Mouse (Mus musculus) left cerebral cortex, adult 8-10 months (tissue): Measurements from ENCODE around the gene Gm37240. TPM values are rescaled to one million over a fixed set of nuclear protein-coding genes. Genes with fewer than 3 reads are reported as not detected.

Experiments used
- DNase-seq, 2 experiments: peaks; one replicate each; pipeline ENCODE4 v3.0.0; 2022; ENCODE audit warnings: low spot score in 2 of 2
- total RNA-seq, 4 experiments: library from RNA; stranded (reverse); gene quantifications; 2 replicates each; pipeline ENCODE4 v1.2.4; 2022

The Gm37240 gene
- total RNA-seq, 4 experiments from 2014 or later, result 0.50 to 4.0 (median 1.1) TPM; not detected in 1

GRCm38 (mm10) chr3:85514700-85515099 is 372.6 kb downstream of the Gm37240 start:
- DNase-seq, result no peak

- DNase-seq, result no peak
Observed at GRCm38 (mm10) chr3:85508717-85509279, 378.5 kb downstream of the Gm37240 start.

GRCm38 (mm10) chr3:85500096-85500495 is 387.2 kb downstream of the Gm37240 start:
- DNase-seq, result no peak

- no peak for DNase-seq
Observed at GRCm38 (mm10) chr3:85496146-85496545, 391.2 kb downstream of the Gm37240 start.

GRCm38 (mm10) chr3:85493796-85494195 is 393.5 kb downstream of the Gm37240 start:
- no peak for DNase-seq

DNA sequence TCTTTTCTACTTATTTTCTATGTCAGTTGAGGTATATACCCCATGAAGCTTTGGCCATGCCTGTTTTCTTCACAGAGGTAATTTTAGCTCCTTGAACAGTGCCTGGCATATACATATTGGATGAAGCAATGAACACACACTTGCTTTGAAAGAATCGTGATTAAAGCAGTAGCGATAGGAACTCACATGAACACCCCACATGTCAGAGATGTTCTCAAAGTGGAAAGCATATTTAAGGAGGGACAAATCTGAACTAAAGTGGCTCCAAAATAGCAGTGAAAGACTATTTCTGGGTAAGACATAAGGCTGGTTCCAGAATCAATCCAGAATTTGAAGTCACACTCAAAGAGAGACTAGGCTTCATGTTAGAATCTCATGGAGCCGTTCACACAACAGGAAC is 397.1 kb downstream of the Gm37240 start:
- no peak for DNase-seq

DNA sequence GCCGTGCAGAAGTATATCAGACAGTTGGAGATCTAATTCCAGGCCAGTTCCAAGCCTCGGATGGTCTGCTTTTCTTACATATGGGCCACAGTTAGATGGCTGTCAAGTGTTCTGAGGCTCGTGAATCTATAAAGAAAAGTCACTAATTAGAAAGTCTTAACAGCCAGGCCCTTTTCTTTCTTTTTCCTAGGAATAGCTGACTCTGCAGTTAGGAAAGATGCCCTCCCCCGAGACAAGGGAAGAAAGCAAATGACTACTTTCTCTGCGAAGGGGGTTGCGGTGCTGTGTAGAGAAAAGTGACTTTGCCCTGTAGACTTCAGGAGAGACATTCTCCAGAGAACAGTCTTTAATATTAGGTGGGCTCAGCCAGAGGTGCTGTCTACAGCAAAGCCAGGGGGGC is 399.9 kb downstream of the Gm37240 start:
- no peak for DNase-seq

DNA sequence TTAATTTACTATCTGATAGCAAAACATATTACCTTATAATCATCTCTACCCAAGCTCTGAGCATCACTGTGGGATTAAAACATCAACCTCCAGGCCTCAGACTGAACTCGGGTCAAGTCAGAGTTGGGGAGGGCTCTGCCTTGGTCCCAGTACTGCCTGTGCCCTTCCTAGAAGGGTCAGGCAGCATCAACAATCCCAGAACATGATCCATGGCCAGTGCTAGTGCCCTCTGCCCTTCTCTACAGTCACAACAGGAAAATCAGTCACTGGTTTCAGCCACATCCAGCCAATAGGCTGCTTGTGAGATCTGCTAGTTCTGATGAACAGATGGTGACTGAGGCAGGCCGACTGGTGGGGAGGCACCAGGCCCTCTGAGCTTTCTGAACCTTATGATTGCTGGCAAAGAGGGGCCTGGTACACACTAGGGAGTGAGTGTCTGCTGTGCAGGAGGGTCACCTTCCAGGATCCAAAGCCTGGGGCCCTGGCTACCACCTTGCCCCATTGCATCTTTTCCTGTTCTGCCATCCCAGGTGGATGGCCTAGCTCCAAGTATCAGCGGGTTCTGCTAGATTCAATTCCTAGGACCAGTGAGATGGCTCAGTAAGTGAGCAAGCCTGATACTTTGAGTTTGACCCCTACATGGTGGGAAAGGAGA is 401.7 kb downstream of the Gm37240 start:
- no peak for DNase-seq

GRCm38 (mm10) chr3:85482636-85483035 is 404.7 kb downstream of the Gm37240 start:
- DNase-seq, result no peak

DNA sequence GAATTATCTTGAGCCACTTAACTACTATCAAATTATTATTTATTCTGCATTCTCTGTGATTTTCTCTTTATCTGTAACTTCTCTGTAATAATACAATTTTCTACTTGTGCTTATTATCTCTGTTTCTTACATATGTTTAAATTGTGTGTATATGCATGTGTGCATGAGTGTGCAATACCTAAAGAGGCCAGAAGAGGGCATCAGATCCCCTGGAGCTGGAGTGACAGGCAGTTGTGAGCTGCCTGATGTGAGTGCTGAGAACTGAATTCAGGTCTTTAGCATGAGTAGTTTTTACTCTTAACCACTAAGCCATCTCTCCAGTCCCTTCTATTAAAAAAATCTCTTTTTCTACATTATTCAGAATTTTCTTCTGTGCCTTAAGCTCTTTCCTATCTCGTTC is 406.7 kb downstream of the Gm37240 start:
- no peak for DNase-seq

DNA sequence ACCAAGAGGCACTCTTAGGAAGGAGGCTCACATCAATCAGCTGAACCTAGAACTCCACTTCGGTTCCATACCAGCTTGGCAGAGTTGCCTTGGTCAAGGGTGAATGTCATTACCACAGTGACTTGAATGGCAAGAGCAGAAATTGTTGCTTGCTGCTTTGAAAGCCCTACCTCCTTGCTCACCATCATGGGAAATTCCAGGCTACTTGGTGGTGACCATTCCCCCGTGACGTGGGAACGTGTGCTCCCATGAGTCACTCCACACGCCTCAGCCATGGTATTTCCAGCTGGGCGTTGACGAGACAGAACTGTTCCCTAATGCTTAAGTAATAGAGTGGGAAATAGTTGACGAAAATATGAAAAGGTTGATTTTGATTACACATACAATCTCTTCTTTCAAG is 408.6 kb downstream of the Gm37240 start:
- DNase-seq, result no peak

- DNase-seq, result no peak
Observed at GRCm38 (mm10) chr3:85469711-85470110, 417.6 kb downstream of the Gm37240 start.

- no peak for DNase-seq
Observed at GRCm38 (mm10) chr3:85468995-85469394, 418.3 kb downstream of the Gm37240 start.

GRCm38 (mm10) chr3:85465283-85466025 is 421.9 kb downstream of the Gm37240 start:
- DNase-seq, result peak; percentile 62 to 95

DNA sequence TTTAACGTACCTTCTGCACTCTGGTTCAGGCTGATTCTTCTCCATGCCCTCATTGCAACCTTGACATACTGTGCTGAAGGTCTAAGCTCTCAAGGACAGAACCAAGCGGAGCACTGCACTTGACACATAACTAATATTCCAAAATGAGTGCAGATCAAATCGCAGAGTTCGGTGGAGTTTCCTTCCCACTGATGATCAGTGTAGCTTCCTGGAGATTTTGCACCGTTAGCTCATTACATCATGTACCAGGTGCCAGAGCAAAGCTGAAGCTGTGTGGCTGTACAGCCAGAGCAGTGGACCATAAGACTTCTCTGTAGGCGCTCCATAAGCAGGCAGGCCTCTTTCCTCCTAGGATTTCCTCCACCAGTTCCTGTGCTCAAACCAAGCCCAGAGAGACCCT is 427.3 kb downstream of the Gm37240 start:
- no peak for DNase-seq

DNA sequence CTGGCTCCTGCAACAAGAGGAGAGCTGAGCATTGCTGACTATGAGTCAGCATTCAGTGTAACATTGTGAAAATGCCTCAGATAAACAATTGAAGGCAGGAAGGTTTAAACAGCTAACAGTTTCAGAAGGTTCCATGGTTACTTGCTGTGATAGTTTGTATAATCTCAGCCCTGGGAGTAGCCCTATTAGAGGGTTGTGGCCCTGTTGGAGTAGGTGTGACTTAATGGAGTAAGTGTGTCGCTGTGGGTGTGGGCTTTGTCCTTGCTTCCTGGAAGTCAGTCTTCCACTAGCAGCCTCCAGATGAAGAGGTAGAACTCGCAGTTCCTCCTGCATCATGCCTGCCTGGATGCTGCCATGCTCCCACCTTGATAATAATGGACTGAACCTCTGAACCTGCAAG is 430.3 kb downstream of the Gm37240 start:
- no peak for DNase-seq

GRCm38 (mm10) chr3:85455453-85455852 is 431.9 kb downstream of the Gm37240 start:
- no peak for DNase-seq

DNA sequence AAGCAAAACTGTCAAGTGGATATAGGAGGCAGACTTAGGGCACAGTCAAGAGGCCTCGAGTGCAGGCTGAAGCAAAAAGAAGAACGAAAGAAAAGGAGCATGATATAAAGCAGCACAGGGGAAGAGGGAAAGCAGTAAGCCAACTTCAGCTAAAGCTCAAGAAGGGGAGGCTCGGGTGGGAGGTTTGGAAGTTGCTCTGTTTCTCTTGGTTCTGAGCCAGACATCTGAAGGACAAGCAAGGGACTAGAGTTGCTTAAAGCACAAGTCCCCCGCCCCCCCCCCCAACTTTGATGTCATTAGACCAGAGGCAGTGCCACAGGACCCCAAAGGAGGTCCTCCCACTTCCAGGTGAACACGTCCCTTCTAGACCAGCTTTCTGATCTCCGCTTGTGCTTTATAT is 433.3 kb downstream of the Gm37240 start:
- no peak for DNase-seq

- DNase-seq, result no peak
Observed at GRCm38 (mm10) chr3:85449461-85449860, 437.9 kb downstream of the Gm37240 start.

DNA sequence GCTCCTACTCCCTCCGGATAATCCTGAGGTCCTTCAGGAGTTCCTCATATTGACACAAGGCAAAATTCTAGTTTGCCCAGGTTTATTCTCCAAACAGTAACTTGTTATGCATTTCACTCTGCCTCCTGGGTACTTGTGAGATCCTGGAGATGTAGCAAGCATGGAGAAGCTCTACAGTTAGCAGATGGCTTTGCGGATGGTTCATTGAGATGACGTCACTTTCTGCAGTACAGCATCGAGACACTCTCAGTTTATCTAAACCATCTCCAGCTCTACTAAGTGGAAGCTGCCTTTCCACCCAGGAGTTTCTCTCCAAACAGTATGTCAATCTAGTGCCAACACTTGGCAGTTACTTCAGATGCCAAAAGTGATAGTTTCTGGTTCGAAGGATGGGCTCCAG is 444.5 kb downstream of the Gm37240 start:
- DNase-seq, result no peak

DNA sequence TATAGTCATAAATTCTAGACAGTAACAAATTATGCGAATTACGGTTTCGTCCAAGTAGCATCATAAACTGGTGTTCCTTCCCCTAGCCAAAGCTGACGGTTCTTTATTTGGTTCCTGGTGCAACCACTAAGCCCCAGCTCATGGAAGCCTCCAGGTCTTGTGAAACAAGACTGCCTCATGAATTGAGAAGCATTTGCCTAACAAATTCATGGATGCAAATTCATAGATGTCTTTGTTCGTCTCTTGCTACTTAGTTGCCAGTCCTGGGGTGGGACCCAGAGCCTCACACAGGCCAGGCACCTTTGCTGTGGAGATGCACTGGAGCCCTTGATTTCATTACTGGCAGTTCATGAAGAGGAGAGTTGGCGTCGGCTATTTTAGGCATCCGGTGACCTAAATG is 445.1 kb downstream of the Gm37240 start:
- DNase-seq, result no peak

DNA sequence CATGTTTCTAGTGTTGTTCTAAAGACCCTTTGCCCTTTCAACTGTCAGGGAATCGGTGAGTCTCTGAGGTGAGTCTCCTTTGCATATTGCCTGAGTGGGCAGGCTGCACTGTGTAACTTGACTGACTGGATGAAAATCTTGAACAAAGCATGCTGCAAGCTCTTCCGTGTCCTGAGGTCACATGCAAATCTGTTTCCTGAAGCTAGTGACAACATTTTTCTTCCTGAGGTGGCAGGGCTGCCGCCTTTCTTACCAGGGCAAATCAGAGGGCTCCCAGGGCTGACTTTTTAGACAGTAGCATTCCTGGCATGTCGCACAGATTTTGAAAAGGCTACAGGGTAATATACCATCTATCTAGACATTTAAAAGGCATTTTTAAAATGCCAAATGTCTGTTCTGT is 451.9 kb downstream of the Gm37240 start:
- no peak for DNase-seq

DNA sequence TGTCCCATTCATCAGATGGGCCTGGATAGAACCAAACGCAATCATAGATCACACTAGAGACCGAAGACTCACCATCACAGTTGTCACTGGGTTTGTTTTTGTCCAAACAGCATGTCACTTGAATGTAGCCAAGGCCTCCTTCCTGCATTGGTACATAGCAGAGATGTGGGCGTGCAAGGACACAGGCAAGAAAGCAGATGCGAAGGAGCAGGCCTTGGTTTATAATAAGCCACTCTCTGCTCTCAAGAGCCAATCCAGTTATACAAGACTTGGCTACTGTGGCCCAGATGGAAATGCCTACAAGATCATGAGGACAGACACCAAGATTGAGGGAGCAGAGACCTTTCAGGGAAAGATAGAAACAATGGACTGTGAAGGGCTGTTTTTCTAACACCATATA is 456.1 kb downstream of the Gm37240 start:
- DNase-seq, result peak in 1 of 2 experiments; percentile 36
